Mouse (Mus musculus): ENCODE measurements at regions not wholly inside any gene's neighbourhood (a gene's known extent, or its start where the extent isn't known, plus 50 kb on each side); places are given as distances from the start of the nearest gene placed in this dataset.

DNA sequence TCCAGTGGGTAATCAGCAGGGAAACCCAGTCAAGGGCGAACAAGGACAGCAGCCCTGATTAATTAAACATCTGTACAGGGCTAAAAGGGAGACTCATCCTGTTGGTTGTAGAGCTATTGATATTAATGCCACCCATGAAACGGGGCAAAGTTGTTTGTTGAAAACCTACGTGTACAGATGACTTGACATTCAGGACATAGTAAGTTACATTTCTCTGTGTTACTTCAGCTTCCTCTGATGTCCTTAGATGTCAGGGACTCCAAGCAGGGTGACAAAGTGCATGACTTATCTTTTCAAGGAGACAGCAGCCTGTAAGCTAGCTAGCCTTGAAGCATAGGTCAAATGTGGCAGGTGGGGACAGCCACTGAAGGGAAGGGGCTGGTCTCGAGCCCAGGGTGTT, 390.5 kb downstream of the Ccdc171 start:
- no peak for DNase-seq (ENCODE audit: low spot score in 2 of 2)

DNA sequence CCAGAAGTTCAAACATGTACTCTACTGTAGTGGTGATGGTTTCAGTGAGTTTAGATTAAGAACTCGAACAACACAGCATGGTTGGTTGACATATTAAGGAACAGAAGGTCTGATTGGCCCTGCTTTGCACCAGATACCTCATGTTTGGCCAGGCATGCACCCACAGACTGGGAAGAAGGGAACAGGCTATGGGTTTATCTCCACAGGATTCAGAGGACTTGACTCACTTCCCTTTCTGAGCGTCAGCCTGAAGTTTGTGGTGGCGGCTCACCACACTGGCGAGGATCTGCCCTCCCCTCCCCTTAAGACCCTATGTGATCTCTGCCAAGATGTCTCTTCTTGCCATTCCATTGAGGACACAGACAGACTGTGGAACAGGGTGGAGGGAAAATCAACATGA, 391.7 kb downstream of the Ccdc171 start:
- no peak for DNase-seq (ENCODE audit: low spot score in 2 of 2)

- no peak for DNase-seq (ENCODE audit: low spot score in 2 of 2)
These were observed 392.7 kb downstream of the Ccdc171 start for GRCm38 (mm10) chr4:83918093-83918492.

- no peak for DNase-seq (ENCODE audit: low spot score in 2 of 2)
These were observed 393.7 kb downstream of the Ccdc171 start for GRCm38 (mm10) chr4:83919041-83919440.

GRCm38 (mm10) chr4:83925118-83925842, 399.9 kb downstream of the Ccdc171 start:
- no peak for DNase-seq (ENCODE audit: low spot score in 2 of 2)

DNA sequence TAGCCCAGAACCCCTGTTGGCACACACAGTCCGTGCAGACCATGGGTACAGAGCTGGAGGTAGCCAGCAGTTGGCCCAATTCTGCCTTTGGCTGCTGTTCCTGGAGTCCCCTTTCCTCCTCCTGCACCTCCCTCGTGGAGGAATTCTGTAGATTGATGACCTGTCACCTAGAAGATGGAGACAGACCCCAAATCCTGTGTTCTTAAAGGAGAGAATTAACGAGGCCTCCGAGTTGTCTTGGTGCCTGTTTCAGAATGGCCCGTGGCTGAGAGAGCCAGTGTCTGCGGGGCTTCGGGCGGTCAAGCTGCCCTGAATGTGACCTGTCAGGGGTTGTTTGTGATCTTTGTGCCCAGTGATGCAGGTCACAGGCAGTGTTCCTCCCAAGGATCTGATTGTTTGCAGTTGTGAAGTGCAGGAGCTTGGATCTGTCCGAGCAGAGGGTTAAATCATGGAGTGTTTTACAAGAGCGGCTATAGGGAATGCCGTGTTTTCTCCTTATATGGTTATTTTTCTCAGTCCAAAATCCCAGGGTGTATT, 400.9 kb downstream of the Ccdc171 start:
- no peak for DNase-seq (ENCODE audit: low spot score in 2 of 2)

GRCm38 (mm10) chr4:83931897-83932654, 406.7 kb downstream of the Ccdc171 start:
- DNase-seq (ENCODE audit: low spot score in 2 of 2), result no peak

GRCm38 (mm10) chr4:83941693-83942092, 416.3 kb downstream of the Ccdc171 start:
- no peak for DNase-seq (ENCODE audit: low spot score in 2 of 2)

- DNase-seq (ENCODE audit: low spot score in 2 of 2), result no peak
These were observed 424.3 kb downstream of the Ccdc171 start for GRCm38 (mm10) chr4:83949612-83950011.

- no peak for DNase-seq (ENCODE audit: low spot score in 2 of 2)
These were observed 425.6 kb downstream of the Ccdc171 start for GRCm38 (mm10) chr4:83950809-83951409.

DNA sequence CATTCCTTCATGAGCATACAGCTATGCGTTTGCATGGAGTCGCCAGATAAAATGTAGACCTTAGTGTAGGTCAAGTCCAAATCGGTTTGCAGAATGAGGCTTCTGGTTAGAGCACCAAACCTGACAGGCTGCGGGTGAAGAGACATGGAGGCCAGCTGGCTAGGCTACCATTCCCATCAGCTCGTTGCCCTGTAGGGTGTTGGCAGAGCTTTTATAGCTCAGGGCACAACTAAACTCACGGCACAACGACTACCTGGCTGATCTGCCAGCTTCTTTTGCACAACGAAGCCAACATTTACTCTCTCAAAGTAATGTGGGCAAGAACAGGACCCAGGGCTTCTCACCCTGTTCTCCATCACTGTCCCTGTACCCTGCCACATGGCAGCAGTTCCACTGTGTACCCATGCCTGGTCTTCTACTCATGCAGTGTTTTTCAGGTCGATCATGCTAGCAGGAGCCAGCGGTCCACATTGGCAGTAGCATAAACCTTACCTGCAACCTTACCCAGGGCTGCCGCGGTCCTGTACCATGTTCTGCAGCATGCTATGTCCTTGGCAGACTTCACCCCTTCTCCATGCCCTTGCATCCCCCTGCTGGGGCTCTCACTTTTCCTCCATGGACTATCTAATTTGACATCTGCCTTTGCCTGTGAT, 431.0 kb downstream of the Ccdc171 start:
- DNase-seq (ENCODE audit: low spot score in 2 of 2), result no peak

DNA sequence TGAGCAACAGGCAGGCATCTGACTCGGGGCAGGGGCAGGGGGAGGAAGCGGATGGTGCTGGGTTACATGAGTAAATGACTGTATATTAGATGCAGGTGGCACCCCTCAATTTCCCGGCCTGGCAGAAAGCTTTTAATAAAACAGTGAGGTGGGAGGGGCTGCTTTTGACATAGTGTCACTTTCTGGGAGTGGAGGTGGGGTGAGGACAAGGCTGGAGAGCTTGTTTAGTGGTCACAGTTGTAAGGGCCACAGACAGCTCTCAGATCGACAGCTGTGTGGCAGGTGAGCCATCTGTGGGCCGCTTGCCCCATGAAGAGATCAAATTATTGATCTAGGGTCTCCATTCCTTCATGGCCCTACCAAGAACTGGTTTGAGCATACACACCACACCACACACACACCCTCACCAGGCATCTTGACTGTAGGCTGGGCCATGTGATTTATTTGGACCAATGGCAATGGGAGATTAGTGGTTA, 431.9 kb downstream of the Ccdc171 start:
- no peak for DNase-seq (ENCODE audit: low spot score in 2 of 2)

- no peak for DNase-seq (ENCODE audit: low spot score in 2 of 2)
These were observed 441.6 kb downstream of the Ccdc171 start for GRCm38 (mm10) chr4:83966898-83967297.

DNA sequence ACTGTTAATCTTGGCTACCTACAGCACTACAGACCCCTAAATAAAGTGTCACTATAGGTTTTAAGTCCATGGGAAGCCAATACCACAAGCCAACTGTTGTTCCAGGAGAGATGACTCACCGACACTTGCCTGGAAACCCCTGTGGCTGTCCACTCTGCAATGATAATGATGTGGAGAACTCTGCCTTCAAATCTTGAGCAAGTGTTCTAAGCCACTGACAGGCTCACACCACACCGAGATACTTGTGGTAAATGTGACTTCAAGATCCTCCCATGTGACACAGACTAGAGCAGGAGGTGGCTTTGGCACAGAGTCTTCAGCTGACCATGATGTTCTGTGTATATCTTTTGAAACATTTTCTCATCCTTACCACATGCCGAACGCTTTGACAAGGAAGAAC, 447.8 kb downstream of the Ccdc171 start:
- DNase-seq (ENCODE audit: low spot score in 2 of 2), result no peak

DNA sequence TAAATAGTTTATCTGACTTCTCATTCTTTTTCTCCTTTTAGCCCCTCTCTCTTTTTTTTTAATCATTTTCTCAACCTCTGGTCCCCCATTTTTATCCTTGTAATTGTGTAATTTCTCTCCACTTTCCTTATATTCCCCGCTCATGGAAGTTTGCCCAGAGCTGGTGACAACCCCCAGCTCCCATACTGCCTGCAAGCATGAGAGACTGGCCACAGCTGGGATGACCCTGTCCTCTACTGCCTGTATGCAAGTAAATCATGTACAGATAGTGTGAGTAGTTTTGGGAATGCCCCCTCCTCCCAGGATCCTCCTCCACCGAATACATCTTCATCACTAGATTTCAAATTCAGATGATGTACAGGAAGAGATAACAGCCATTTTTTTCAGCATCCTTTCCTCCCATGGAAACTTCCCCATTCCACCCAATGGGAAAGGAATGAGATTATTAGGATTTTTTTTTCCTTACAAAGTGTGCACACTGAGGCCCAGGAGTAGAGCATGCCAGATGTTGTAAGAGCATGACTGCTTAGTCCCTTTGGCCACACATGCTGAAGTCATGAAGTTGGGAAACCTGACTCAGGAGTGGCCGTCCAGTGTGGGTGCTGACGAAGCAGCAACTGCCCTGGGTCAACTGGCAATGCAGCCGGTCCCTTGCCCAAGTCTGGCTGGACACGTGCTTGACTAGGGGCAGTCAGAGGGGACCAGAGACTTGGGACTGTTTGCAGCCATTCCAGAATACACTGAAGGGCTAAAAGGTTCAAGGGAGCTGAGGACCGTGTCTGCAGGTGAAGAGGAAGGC, 449.1 kb downstream of the Ccdc171 start:
- DNase-seq (ENCODE audit: low spot score in 2 of 2), result no peak

DNA sequence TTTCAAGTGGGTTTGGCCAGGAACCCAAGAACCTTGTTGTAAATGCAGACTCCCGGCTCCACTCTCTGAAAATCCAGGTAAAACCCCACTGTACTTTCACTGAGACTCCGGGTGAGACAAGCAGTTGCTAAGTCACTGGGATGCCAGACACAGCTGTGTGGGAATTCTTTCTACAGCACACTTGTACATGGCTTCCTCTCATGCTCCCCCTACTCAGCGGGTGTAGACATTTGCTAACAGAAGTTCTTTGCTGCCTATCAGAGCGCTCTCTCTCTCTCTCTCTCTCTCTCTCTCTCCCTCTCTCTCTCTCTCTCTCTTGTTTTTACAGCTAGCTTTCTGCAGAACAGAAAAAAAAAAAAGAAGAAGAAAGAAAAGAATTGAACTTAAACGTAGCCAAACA, 450.2 kb downstream of the Ccdc171 start:
- DNase-seq (ENCODE audit: low spot score in 2 of 2), result no peak

DNA sequence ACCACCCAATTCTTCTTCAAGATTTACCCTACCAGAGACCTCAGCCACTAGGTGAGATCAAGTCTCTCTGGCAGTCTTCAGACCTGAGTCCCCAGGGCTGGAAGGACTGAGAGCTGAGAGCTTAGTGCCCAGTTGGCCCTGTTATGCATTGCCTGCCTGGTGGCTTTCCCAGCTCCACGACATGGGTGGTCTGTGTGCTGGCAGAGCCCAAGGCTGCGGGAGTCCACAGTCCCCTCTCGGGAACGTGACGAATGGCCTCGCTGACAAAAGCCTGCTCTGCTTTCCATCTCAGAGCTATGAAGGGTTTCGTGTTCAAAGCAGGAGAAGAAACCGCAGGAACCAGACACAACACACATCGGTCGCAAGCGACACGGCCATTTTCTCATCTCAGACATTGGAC, 450.7 kb downstream of the Ccdc171 start:
- no peak for DNase-seq (ENCODE audit: low spot score in 2 of 2)

DNA sequence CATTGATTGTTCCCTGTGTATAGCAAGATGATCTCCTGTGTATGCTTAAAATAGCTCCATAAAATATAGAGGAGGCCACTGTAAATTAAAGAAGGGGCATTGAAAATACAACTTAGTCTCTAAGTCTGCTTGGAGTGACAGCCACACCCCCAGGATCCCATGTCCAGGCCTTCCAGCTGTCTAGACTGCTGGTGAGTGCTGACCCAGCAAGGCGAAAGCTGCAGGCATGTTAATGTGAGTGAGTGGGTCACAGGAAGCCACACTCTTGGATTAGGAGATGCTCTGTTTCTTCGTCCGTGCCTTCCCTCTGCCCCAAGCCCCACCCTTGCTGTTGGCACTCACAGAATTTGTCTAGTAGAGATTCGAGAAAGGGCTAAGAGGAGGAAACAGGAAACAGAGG, 453.7 kb downstream of the Ccdc171 start:
- no peak for DNase-seq (ENCODE audit: low spot score in 2 of 2)

DNA sequence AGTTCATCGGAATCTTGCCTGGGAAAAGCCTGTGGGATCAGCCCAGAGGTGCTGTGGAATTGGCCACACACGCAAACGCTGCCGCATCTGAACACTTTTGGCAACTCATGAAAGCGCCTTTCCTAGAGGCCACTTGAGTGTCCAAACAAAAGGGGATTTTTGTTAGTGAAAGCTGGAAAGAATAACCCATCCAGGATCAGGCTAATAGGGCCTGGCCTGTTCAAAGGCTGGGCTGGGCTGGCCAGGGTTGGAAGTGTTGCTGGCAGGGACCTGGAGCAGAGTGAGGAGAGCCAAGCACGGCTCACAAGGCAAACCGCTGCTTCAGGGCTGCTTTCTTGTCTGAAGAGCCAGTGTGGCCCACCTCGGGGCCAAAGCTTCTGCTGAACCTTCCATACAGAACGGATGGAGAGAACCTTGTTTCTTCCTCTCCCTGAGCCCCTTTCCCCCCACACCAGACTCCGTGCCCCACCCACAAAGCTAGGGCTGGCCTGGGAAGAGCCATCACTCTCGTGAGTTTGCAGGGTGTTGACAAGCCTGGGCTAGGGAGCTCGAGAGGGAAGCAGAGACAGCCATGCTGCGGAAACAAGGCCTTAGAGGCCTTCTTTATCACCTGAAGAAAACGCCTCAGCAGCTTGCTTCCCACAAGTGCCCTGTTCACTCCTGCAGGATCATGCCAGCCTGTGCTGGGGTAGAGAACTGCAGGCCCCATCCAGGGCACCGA, 459.5 kb downstream of the Ccdc171 start:
- no peak for DNase-seq (ENCODE audit: low spot score in 2 of 2)

- no peak for DNase-seq (ENCODE audit: low spot score in 2 of 2)
These were observed 460.1 kb downstream of the Ccdc171 start for GRCm38 (mm10) chr4:83985451-83985850.

All from spleen, postnatal 36 days (tissue).